8 mouse cellular contexts compared by ENCODE assay signal in genomic region chr15:78405517-78406211, GRCm38 (mm10). TPM values are rescaled to one million over a fixed set of nuclear protein-coding genes. Genes with fewer than 3 reads are reported as not detected.
DNase-seq lines count a peak whose midpoint lies in the region; ATAC-seq and TF ChIP-seq lines count a peak whose summit lies in the region.

Gene Tst (minus strand): TSS chr15:78405907.

- peak; percentile 78 for ATAC-seq in forebrain, postnatal 0 days
- ATAC-seq in neural tube, embryonic 15.5 days (ENCODE audit: low FRiP score) = peak; percentile 71

- H3K4me1 ChIP-seq in forebrain, postnatal 0 days (ENCODE audit: insufficient read depth) = peaks cover 14% of the 10 kb centered on the region; the same call in 1 of the 2 replicates
- peaks cover 70% of the 10 kb centered on the region for H3K4me1 ChIP-seq in neural tube, embryonic 15.5 days

- H3K4me3 ChIP-seq in forebrain, postnatal 0 days (ENCODE audit: low read depth, low read length) = peak within 1 kb of the TSS; percentile 68
- peak within 1 kb of the TSS; percentile 69 for H3K4me3 ChIP-seq in neural tube, embryonic 15.5 days (replicated peaks)

- H3K9me3 ChIP-seq in forebrain, postnatal 0 days (ENCODE audit: low read length) = no peaks in the 10 kb centered on the region
- no peaks in the 10 kb centered on the region for H3K9me3 ChIP-seq in neural tube, embryonic 15.5 days (replicated peaks)

- WGBS in forebrain, postnatal 0 days = under 1% methylated on average over 34 of the region's 34 CpGs
- 1% methylated on average over 34 of the region's 34 CpGs for whole genome bisulfite sequencing in neural tube, embryonic 15.5 days

- intact Hi-C loops in heart, postnatal 36 days (cut with DNase I) = loop anchor here (2.0 kb wide), 1 partner anchor 23 kb away; the partner anchor contains the start of gene Kctd17

- H3K27me3 ChIP-seq in forebrain, postnatal 0 days (ENCODE audit: insufficient read depth, low read length) = peaks cover 6% of the 10 kb centered on the region; the same call in 1 of the 2 replicates
- H3K27me3 ChIP-seq in neural tube, embryonic 15.5 days (replicated peaks) = peaks cover 26% of the 10 kb centered on the region

- peaks cover 3% of the 10 kb centered on the region; the same call in 1 of the 2 replicates for H3K36me3 ChIP-seq in forebrain, postnatal 0 days (ENCODE audit: insufficient read depth)
- no peaks in the 10 kb centered on the region for H3K36me3 ChIP-seq in neural tube, embryonic 15.5 days

- H3K9ac ChIP-seq in forebrain, postnatal 0 days = peak within 1 kb of the TSS; percentile 72
- peak within 1 kb of the TSS; percentile 76 for H3K9ac ChIP-seq in neural tube, embryonic 15.5 days (replicated peaks)

- TF ChIP-seq CTCF in forebrain, postnatal 0 days (IDR thresholded peaks at IDR 0.05; ENCODE audit: low read depth) = no peak

- H3K4me2 ChIP-seq in forebrain, postnatal 0 days (ENCODE audit: low read depth) = peak within 1 kb of the TSS; percentile 86
- H3K4me2 ChIP-seq in neural tube, embryonic 15.5 days = peak within 1 kb of the TSS; percentile 73

- peak within 1 kb of the TSS; percentile 94 for H3K27ac ChIP-seq in forebrain, postnatal 0 days (ENCODE audit: low read depth, low read length)
- H3K27ac ChIP-seq in neural tube, embryonic 15.5 days (replicated peaks) = peak within 1 kb of the TSS; percentile 93

- peak; percentile 95 for DNase-seq in MN1 (ENCODE audit: low spot score)
- peak; percentile 84 for DNase-seq in cerebellum, adult 8-10 months
- DNase-seq in forebrain, postnatal 0 days = peak; percentile 92
- DNase-seq in heart, postnatal 36 days = peak; percentile 83
- DNase-seq in layer of hippocampus, adult 18-20 months (ENCODE audit: low spot score in 2 of 2) = peak; percentile 88 to 96
- peak; percentile 98 to 99 for DNase-seq in lung, adult 18-20 months
- DNase-seq in testis, postnatal 14 days (ENCODE audit: low spot score) = peak; percentile 91

RNA-seq across cellular contexts. Expression of gene Tst, which starts in this region (rescaled TPM):
- total RNA-seq in forebrain, postnatal 0 days (2014; rRNA removed) = 36.6 and 37.7 TPM in 2 replicates
- 37.3 and 40.1 TPM in 2 replicates for polyA plus RNA-seq in forebrain, postnatal 0 days (2015; fragmentation: Nextera tagmentation; extraction: Ambion mirVana)
- 10 to 100 TPM; 20.2 to 24.4 TPM for total RNA-seq in heart, postnatal 36 days (2021)
- total RNA-seq in layer of hippocampus, adult 18-20 months (2021) = 10 to 100 TPM; 33.3 to 37.1 TPM
- 16.9 and 37.0 TPM in 2 replicates for polyA plus RNA-seq in neural tube, embryonic 15.5 days (2015; fragmentation: Nextera tagmentation; extraction: Ambion mirVana)

Comparison
In these comparisons a context has a peak if more than half of its experiments do, and no peak if none do; other contexts are left out.
1. Peak in every context shown above with its lines: DNase-seq, ATAC-seq, H3K4me3 ChIP-seq and H3K27ac ChIP-seq.